Mouse (Mus musculus) gastrocnemius, postnatal 4 days (tissue): ENCODE measurements around the gene Tnfrsf22. TPM values are rescaled to one million over a fixed set of nuclear protein-coding genes. Genes with fewer than 3 reads are reported as not detected.

ENCODE experiments used
- DNase-seq, 2 experiments: peaks; one replicate each; pipeline ENCODE4 v3.0.0; 2021 to 2022; ENCODE audit warnings: low spot score in 2 of 2, mixed read lengths in 2 of 2
- total RNA-seq, 2 experiments: library from RNA; stranded (reverse); gene quantifications; 2 replicates each; pipeline ENCODE4 v1.2.3; 2021

Gene Tnfrsf22
- total RNA-seq, 2 experiments from 2014 or later = 4.7 to 4.8 TPM

- no peak for DNase-seq
Observed at GRCm38 (mm10) chr7:143636674-143637073, 12.8 kb downstream of the Tnfrsf22 start.

- no peak for DNase-seq
Observed at GRCm38 (mm10) chr7:143631503-143631902, 18.0 kb downstream of the Tnfrsf22 start.

- no peak for DNase-seq
Observed at GRCm38 (mm10) chr7:143629501-143629900, 20.0 kb downstream of the Tnfrsf22 start.

- DNase-seq = no peak
Observed at GRCm38 (mm10) chr7:143628540-143628939, 20.9 kb downstream of the Tnfrsf22 start, which contains the start of gene Tnfrsf26. TSS of gene Tnfrsf26 (minus strand) at chr7:143628722.

GRCm38 (mm10) chr7:143627555-143628286 is 21.7 kb downstream of the Tnfrsf22 start:
- no peak for DNase-seq

GRCm38 (mm10) chr7:143626178-143626577 is 23.3 kb downstream of the Tnfrsf22 start:
- no peak for DNase-seq

GRCm38 (mm10) chr7:143625151-143625550 is 24.3 kb downstream of the Tnfrsf22 start:
- DNase-seq = no peak

- DNase-seq = no peak
Observed at GRCm38 (mm10) chr7:143624561-143624960, 24.9 kb downstream of the Tnfrsf22 start.

GRCm38 (mm10) chr7:143620951-143621350 is 28.5 kb downstream of the Tnfrsf22 start:
- DNase-seq = no peak

- DNase-seq = no peak
Observed at GRCm38 (mm10) chr7:143614404-143615135, 34.9 kb downstream of the Tnfrsf22 start.

GRCm38 (mm10) chr7:143612215-143612614 is 37.2 kb downstream of the Tnfrsf22 start:
- DNase-seq = no peak

GRCm38 (mm10) chr7:143605321-143605720 is 44.1 kb downstream of the Tnfrsf22 start:
- DNase-seq = no peak

- DNase-seq = no peak
Observed at GRCm38 (mm10) chr7:143604889-143605288, 44.6 kb downstream of the Tnfrsf22 start.

- DNase-seq = no peak
Observed at GRCm38 (mm10) chr7:143601705-143602104, 47.8 kb downstream of the Tnfrsf22 start.

GRCm38 (mm10) chr7:143600231-143600740 is 49.2 kb downstream of the Tnfrsf22 start:
- no peak for DNase-seq

GRCm38 (mm10) chr7:143599428-143600230 is 49.8 kb downstream of the Tnfrsf22 start, which contains the start of gene Cars:
TSS of gene Cars (minus strand) at chr7:143600090.
- DNase-seq = peak; percentile 81 to 94

GRCm38 (mm10) chr7:143594865-143595264 is 54.6 kb downstream of the Tnfrsf22 start:
- no peak for DNase-seq

- no peak for DNase-seq
Observed at GRCm38 (mm10) chr7:143592255-143592654, 57.2 kb downstream of the Tnfrsf22 start.

- DNase-seq = no peak
Observed at GRCm38 (mm10) chr7:143588006-143588405, 61.5 kb downstream of the Tnfrsf22 start.

GRCm38 (mm10) chr7:143587586-143587985 is 61.9 kb downstream of the Tnfrsf22 start:
- DNase-seq = no peak
